Mouse (Mus musculus) midbrain, embryonic 15.5 days (tissue): ENCODE measurements around the gene Gpsm1. TPM values are rescaled to one million over a fixed set of nuclear protein-coding genes. Genes with fewer than 3 reads are reported as not detected.

Experiments
- ATAC-seq: fragments of 200-750 bp; cut with Nextera tagmentation; replicated peaks from 2 replicates; pipeline ENCODE4 v1.8.0; 2017; ENCODE audit warnings: moderate TSS enrichment
- H3K27ac ChIP-seq: fragments of 300-500 bp; sonication (generic); 2 replicates; pipeline ENCODE4 v1.5.1; 2015; ENCODE audit warnings: mild to moderate bottlenecking, inconsistent platforms
- H3K27me3 ChIP-seq: fragments of 300-500 bp; sonication (generic); replicated peaks from 2 replicates; pipeline ENCODE4 v1.6.1; 2015; ENCODE audit warnings: inconsistent platforms
- H3K36me3 ChIP-seq: fragments of 300-500 bp; sonication (generic); replicated peaks from 2 replicates; pipeline ENCODE4 v1.6.1; 2015; ENCODE audit warnings: inconsistent platforms
- H3K4me1 ChIP-seq: fragments of 300-500 bp; sonication (generic); 2 replicates; pipeline ENCODE4 v1.6.1; 2015; ENCODE audit warnings: inconsistent platforms
- H3K4me2 ChIP-seq: fragments of 300-500 bp; sonication (generic); 2 replicates; pipeline ENCODE4 v1.6.1; 2015; ENCODE audit warnings: inconsistent platforms, mild to moderate bottlenecking, moderate library complexity
- H3K4me3 ChIP-seq: fragments of 300-500 bp; sonication (generic); 2 replicates; pipeline ENCODE4 v1.5.1; 2015; ENCODE audit warnings: mild to moderate bottlenecking, inconsistent platforms
- H3K9ac ChIP-seq: fragments of 300-500 bp; sonication (generic); 2 replicates; pipeline ENCODE4 v1.6.1; 2015; ENCODE audit warnings: mild to moderate bottlenecking, inconsistent platforms
- H3K9me3 ChIP-seq: fragments of 300-500 bp; sonication (generic); 2 replicates; pipeline ENCODE4 v1.6.1; 2016; ENCODE audit warnings: inconsistent platforms
- WGBS: fragments of 180-500 bp; shearing (Covaris S2); methylation state at CpG from one replicate; pipeline ENCODE4 v1.1.7; 2015; ENCODE audit warnings: mixed read lengths; 5-methylcytosine and 5-hydroxymethylcytosine counted together
- polyA plus RNA-seq: library from polyadenylated mRNA; unstranded; fragments of >200 nt; fragmentation: Nextera tagmentation; extraction: Ambion mirVana; gene quantifications from 2 replicates; pipeline ENCODE4 v1.2.1, GENCODE M21; 2015

Gpsm1 gene
- polyA plus RNA-seq, 1 experiment from 2014 or later, result 216 TPM

DNA sequence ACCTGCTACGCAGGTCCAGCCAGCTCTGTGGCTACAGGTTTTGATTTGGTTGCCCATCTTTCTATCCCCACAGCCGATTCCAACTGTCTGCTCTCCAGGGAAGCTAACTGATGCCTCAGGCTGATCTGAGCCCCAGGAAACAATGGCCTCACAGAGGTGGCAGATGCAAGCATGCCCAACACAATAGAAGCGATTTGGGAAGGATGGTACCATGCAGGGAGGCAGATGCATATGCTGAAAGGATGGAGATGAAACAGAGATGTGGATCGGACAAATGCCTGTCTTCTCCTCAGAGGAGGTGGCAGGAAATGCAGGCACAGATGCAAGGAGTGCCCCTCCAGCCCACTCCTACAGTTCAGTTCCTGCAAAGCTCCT lies 16.5 kb upstream of the Gpsm1 start:
- Histone ChIP-seq H3K36me3 (no peaks in the 10 kb centered on the region), H3K4me3 (no peak overlapping the region), H3K9ac (peak overlapping the region; percentile 25; the same call in 1 of the 2 replicates), H3K4me1 (peaks cover 44% of the 10 kb centered on the region), H3K4me2 (peak overlapping the region; percentile 38), H3K9me3 (no peaks in the 10 kb centered on the region), H3K27me3 (no peaks in the 10 kb centered on the region), H3K27ac (peak overlapping the region; percentile 81)
- WGBS, result 3% methylated on average over 4 of the region's 4 CpGs
- no peak; the same call in none of the 2 replicates for ATAC-seq

DNA sequence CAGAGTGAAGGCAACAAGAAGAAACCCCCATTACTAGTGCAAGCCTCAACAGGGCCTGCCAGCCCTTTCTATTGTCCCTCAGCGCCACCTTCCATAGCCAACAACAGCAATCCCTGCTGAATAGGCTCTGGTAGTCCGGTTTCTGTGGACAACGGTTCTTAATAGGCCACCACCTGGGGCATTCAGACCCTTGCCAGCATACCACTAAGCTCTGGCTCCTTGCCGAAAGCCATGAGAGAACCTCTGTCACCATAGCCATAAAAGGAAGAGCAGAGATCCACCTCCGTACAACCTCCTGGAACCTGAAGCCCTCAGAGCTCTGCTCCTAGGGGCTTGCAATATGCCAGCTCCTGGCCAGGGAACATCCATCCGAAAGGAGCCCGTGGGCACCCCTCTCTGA lies 16.0 kb upstream of the Gpsm1 start:
- Histone ChIP-seq H3K9ac (no peak overlapping the region), H3K27me3 (no peaks in the 10 kb centered on the region), H3K9me3 (no peaks in the 10 kb centered on the region), H3K27ac (peak overlapping the region; percentile 81), H3K4me2 (peak overlapping the region; percentile 38; the same call in 1 of the 2 replicates), H3K4me3 (no peak overlapping the region), H3K36me3 (no peaks in the 10 kb centered on the region), H3K4me1 (peaks cover 44% of the 10 kb centered on the region)
- ATAC-seq, result no peak
- WGBS, result 20% methylated on average over 7 of the region's 7 CpGs

DNA sequence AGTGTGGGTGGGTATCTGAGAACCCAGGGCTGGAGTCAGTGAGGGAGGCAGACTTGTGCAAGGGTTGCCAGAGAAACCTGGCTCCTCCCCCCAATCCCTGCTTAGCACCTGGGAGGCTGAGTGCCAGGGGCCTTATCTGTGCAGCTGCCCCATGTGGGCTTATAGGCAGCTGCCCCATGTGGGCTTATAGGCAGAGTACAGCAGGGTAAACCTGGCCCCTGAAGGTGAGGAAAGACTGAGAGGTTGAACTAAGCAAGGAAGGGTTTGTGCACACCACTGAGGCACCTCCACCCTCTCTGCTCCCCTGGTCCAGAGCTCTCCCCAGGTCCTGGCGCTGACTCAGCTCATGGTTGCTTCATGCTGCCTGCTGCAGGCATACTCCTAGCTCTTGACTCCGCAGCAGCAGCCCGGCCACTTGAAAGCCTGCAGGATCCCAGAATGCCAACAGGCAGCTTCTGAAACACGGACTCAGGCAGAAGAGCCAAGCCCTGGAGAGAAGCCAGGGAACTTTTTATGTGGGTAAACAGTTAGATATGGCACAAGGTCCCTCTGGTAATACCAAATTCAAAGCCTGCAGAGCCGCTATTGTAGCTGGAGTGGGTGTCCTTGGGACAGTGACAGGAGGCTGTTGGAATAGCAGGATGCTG lies 15.0 kb upstream of the Gpsm1 start:
- H3K4me2 ChIP-seq, result no peak overlapping the region
- ATAC-seq, result no peak; the same call in 1 of the 2 replicates
- no peaks in the 10 kb centered on the region for H3K9me3 ChIP-seq
- no peak overlapping the region for H3K9ac ChIP-seq
- peaks cover 44% of the 10 kb centered on the region for H3K4me1 ChIP-seq
- 37% methylated on average over 5 of the region's 5 CpGs for WGBS
- H3K36me3 ChIP-seq, result no peaks in the 10 kb centered on the region
- 0 out of 2 replicates have a peak overlapping the region, but pooled peaks have one; percentile 81 for H3K27ac ChIP-seq
- H3K27me3 ChIP-seq, result no peaks in the 10 kb centered on the region
- no peak overlapping the region for H3K4me3 ChIP-seq

DNA sequence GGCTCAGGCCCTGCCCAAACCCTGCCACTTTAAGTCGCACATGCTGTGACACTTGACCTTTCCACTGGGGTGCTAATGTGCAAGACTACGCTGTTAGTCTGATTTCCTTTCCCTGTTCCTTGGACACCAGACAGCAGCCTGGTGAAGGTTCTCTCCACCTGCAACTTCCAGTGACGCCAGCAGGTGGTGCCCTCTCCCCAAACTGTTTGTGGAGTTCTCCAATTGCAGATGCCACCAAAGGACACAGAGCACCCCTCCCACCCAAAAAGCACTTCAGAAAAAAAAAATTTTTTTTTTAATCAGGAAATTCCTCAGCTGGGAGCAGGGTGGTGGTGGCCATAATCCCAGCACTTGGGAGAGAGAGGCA lies 14.5 kb upstream of the Gpsm1 start:
- Histone ChIP-seq H3K4me1 (peaks cover 44% of the 10 kb centered on the region), H3K9me3 (no peaks in the 10 kb centered on the region), H3K27ac (no peak overlapping the region), H3K27me3 (no peaks in the 10 kb centered on the region), H3K9ac (no peak overlapping the region), H3K36me3 (no peaks in the 10 kb centered on the region), H3K4me3 (no peak overlapping the region), H3K4me2 (no peak overlapping the region)
- WGBS, result 3% methylated on average over 3 of the region's 3 CpGs
- no peak for ATAC-seq

DNA sequence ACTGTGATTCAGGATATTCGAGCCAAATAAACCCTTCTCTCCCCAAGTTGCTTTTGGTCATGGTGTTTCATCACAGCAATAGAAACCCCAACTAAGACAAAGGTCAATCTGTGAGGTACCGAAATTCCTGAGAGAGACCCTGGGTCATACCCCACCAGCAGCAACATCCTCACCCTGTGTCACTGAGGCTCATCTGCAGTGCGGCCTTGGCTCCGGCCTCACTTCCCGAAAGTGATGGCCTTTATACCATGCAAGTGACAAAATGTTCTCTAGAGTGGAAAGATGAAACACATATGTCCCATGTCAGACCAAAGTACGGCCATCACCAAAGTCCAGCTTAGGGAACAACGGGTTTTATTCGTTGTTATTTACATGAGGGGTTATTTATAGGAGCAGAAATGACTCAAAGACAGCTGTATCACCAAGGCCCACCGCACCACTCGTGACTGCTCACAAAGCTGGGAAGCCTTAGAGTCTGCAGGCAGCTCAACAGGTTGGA lies 13.3 kb upstream of the Gpsm1 start:
- peaks cover 37% of the 10 kb centered on the region for H3K4me1 ChIP-seq
- H3K9me3 ChIP-seq, result no peaks in the 10 kb centered on the region
- no peaks in the 10 kb centered on the region for H3K36me3 ChIP-seq
- WGBS, result 92% methylated on average over 10 of the region's 10 CpGs
- H3K27me3 ChIP-seq, result no peaks in the 10 kb centered on the region
- no peak overlapping the region for H3K4me2 ChIP-seq
- no peak overlapping the region for H3K4me3 ChIP-seq
- H3K27ac ChIP-seq, result no peak overlapping the region
- H3K9ac ChIP-seq, result no peak overlapping the region
- ATAC-seq, result no peak

DNA sequence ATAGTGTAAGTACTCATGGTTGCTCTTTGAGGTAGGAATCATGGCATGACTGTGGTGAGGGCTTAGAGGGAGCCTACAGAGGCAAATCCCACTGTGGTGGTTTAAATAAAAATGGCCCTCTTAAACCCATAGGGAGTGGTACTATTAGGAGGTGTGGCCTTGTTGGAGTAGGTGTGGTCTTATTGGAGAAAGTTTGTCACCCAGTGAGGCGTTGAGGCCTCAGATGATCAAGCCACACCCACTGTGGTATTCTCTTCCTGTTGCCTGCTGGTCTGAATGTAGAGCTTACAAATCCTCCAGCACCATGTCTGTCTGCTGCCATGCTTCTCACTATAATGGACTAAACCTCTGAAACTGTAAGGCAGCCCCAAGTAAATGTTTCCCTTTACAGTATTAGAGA lies 10.6 kb upstream of the Gpsm1 start:
- no peak overlapping the region for H3K4me3 ChIP-seq
- no peaks in the 10 kb centered on the region for H3K9me3 ChIP-seq
- ATAC-seq, result no peak
- 74% methylated on average over 1 of the region's 1 CpGs for WGBS
- H3K36me3 ChIP-seq, result no peaks in the 10 kb centered on the region
- H3K4me2 ChIP-seq, result no peak overlapping the region
- H3K27me3 ChIP-seq, result no peaks in the 10 kb centered on the region
- no peak overlapping the region for H3K27ac ChIP-seq
- H3K4me1 ChIP-seq, result peaks cover 15% of the 10 kb centered on the region
- H3K9ac ChIP-seq, result no peak overlapping the region

DNA sequence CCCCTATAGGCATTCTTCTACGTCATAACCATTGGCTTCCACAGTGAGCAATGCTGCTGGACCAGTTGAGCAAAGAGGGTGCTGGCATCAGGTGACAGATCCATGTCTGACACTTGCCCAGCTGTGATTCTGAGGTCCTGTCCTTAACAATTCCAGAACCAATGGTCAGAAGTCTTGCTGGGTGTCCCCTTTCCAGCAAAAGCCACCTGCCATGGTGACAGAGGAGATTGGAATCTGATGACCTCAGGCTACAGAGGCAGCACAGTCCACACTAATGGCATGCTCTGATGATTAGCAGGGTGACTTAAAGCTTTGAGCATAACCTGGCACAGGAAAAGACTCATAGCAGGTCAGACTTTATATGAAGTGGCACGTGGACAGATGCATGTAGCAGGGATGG lies 9.8 kb upstream of the Gpsm1 start:
- Histone ChIP-seq H3K27me3 (no peaks in the 10 kb centered on the region), H3K36me3 (no peaks in the 10 kb centered on the region), H3K4me2 (no peak overlapping the region), H3K27ac (no peak overlapping the region), H3K4me1 (peaks cover 11% of the 10 kb centered on the region), H3K4me3 (no peak overlapping the region), H3K9ac (no peak overlapping the region), H3K9me3 (no peaks in the 10 kb centered on the region)
- no peak for ATAC-seq
- 83% methylated on average over 2 of the region's 2 CpGs for WGBS

DNA sequence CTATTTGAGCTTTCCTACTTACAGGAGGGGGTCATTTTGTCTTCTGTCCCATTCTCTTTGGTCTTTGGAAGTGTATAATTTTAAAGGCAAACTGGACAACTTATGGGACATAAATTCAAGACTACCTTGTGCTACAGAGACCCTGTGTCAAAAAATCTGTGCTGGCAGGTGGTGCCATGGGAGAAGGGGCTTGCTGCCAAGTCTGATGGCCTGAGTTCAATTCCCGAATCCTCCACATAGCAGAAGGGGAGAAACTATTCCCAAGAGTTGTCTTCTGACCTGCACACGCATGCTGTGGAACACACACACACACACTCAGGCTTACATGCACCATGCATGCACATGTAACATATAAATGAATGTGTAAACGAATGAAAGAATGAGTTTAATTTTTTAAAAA lies 8.6 kb upstream of the Gpsm1 start:
- H3K4me1 ChIP-seq, result peaks cover 9% of the 10 kb centered on the region; the same call in 1 of the 2 replicates
- no peaks in the 10 kb centered on the region for H3K36me3 ChIP-seq
- no peak overlapping the region for H3K4me2 ChIP-seq
- no peak overlapping the region for H3K4me3 ChIP-seq
- no peaks in the 10 kb centered on the region for H3K9me3 ChIP-seq
- WGBS, result 92% methylated on average over 3 of the region's 3 CpGs
- H3K9ac ChIP-seq, result no peak overlapping the region
- no peak for ATAC-seq
- no peaks in the 10 kb centered on the region for H3K27me3 ChIP-seq
- no peak overlapping the region for H3K27ac ChIP-seq

DNA sequence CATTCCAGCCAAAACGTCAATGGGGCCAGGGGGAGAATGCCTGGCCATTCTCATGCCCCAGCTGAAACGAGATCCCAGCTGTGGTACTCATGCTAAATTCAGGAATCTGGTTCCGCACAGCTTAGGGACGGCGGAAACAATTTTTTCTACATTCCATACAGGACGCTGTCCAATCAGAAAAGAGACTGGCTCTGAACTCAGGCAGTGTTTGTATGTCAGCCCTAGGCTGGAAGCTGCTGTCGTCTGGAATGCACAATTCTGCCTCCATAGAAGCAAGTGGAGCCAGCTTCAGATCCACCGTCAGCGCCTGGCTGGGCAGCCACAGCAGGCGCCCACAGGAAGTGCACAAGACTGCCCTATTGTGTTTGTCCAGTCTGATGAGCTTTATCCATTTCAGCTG lies 5.6 kb upstream of the Gpsm1 start:
- H3K4me1 ChIP-seq, result peaks cover 13% of the 10 kb centered on the region
- peak overlapping the region; percentile 31; the same call in 1 of the 2 replicates for H3K27ac ChIP-seq
- H3K9me3 ChIP-seq, result no peaks in the 10 kb centered on the region
- H3K27me3 ChIP-seq, result no peaks in the 10 kb centered on the region
- H3K36me3 ChIP-seq, result no peaks in the 10 kb centered on the region
- 16% methylated on average over 10 of the region's 10 CpGs for WGBS
- H3K4me3 ChIP-seq, result no peak overlapping the region
- H3K9ac ChIP-seq, result 0 out of 2 replicates have a peak overlapping the region, but pooled peaks have one; percentile 25
- H3K4me2 ChIP-seq, result no peak overlapping the region
- ATAC-seq, result peak; percentile 23; the same call in 1 of the 2 replicates

DNA sequence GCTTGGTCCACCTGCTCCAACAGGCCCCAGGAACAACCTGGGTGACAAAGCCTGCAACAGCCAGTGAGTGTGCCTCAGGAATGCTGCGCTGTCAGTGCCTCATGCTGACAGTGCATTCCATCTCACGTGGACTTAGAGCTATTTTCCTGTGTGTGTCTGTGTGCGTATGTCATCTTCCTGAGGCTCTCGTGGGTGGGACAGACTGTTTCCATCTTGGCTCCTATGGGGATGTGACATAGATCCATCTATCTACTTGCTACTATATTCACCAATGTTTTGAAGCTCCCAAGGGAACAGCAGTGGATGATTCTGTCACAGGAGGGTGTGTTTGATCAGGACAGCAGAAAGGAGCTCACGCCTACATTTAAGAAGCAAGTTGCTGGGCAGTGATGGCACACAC lies 3.4 kb upstream of the Gpsm1 start:
- no peak overlapping the region for H3K4me2 ChIP-seq
- WGBS, result 78% methylated on average over 5 of the region's 5 CpGs
- no peaks in the 10 kb centered on the region for H3K27me3 ChIP-seq
- no peaks in the 10 kb centered on the region for H3K9me3 ChIP-seq
- H3K36me3 ChIP-seq, result no peaks in the 10 kb centered on the region
- ATAC-seq, result no peak
- no peak overlapping the region for H3K9ac ChIP-seq
- H3K27ac ChIP-seq, result no peak overlapping the region
- peaks cover 24% of the 10 kb centered on the region for H3K4me1 ChIP-seq
- no peak overlapping the region for H3K4me3 ChIP-seq

DNA sequence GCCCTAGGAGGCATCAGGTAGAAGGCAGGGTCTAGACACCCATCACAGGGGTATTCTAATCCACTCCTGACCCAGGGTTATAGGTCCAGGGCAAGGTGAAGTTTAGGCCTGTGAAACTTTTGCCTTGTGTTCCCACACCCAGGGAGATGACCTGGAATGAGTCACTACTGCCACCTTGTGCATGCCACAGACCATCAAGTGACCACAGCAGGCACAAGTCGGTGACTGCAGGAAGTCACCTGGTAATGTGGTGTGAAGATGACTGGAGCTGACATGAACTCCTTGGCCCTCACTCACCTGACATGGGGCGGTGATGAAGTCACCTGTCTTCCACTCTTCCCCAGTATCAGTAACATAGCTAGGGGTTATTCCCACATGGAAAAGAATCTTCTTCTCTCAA lies 2.5 kb upstream of the Gpsm1 start:
- no peaks in the 10 kb centered on the region for H3K36me3 ChIP-seq
- H3K9ac ChIP-seq, result no peak overlapping the region
- no peak overlapping the region for H3K27ac ChIP-seq
- no peaks in the 10 kb centered on the region for H3K9me3 ChIP-seq
- H3K4me2 ChIP-seq, result no peak overlapping the region
- no peak for ATAC-seq
- no peak overlapping the region for H3K4me3 ChIP-seq
- peaks cover 32% of the 10 kb centered on the region for H3K4me1 ChIP-seq
- no peaks in the 10 kb centered on the region for H3K27me3 ChIP-seq
- WGBS, result 76% methylated on average over 2 of the region's 2 CpGs

DNA sequence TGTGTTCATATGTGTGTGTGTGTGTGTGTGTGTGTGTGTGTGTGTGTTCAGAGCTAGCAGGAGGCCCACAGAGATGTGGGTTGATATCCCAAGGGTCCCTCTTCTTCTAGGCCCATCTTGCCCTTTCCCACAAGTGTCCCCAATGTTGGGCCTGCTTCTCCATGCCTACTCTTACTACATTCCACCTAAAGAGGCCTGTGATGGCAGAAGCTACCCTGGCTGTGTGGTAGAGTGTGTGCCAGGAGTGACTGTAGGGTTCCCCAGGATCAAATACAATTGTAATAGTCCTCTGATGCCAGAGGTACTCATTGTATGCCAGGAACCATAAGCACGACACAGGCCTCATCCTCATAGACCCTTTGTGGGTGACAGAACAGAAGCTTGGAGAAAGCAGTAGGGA lies 1.9 kb upstream of the Gpsm1 start:
- no peak overlapping the region for H3K4me3 ChIP-seq
- H3K36me3 ChIP-seq, result no peaks in the 10 kb centered on the region
- 94% methylated on average over 1 of the region's 1 CpGs for WGBS
- no peak overlapping the region for H3K4me2 ChIP-seq
- no peaks in the 10 kb centered on the region for H3K27me3 ChIP-seq
- H3K27ac ChIP-seq, result no peak overlapping the region
- no peak overlapping the region for H3K9ac ChIP-seq
- no peaks in the 10 kb centered on the region for H3K9me3 ChIP-seq
- ATAC-seq, result no peak
- H3K4me1 ChIP-seq, result peaks cover 38% of the 10 kb centered on the region
